Mouse (Mus musculus) thymus, postnatal 25 days (tissue): ENCODE data around the gene Vmn1r192.
"Not testable (repeated sequence)": the region's sequence is repeated elsewhere in the genome, so short reads cannot be mapped to it uniquely, and the experiment has no call there.

Experiments
- DNase-seq: peaks from one replicate; pipeline ENCODE4 v3.0.0; 2022

Vmn1r192 gene

GRCm38 (mm10) chr13:22191041-22191440, at the start of gene Vmn1r192:
Gene Vmn1r192 (minus strand): TSS chr13:22191141.
- DNase-seq = no peak

GRCm38 (mm10) chr13:22223060-22223459, 32.1 kb upstream of the Vmn1r192 start, which contains the start of gene Vmn1r193:
Gene Vmn1r193 (minus strand): TSS chr13:22223160.
- DNase-seq = not testable (repeated sequence)

DNA sequence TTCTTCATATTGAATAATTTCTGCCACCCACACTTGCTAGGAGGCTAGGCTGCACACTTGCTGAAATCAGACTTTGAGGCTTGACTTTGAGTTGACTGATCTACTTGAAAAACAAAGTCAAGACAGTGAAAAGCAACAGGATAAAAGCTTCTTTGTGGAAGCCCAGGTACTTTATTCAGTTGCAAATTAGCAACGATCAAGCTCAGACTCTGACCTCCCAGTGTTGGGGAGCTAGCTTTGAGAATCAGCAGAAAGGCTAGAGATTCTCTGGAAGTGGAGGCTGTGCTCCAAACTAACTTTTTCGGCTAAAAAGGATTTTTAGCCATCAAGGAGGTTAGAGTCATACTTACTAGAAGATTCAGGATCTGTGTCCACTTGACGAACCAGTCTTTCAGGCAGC, 1.8 kb upstream of the Vmn1r192 start:
- not testable (repeated sequence) for DNase-seq

DNA sequence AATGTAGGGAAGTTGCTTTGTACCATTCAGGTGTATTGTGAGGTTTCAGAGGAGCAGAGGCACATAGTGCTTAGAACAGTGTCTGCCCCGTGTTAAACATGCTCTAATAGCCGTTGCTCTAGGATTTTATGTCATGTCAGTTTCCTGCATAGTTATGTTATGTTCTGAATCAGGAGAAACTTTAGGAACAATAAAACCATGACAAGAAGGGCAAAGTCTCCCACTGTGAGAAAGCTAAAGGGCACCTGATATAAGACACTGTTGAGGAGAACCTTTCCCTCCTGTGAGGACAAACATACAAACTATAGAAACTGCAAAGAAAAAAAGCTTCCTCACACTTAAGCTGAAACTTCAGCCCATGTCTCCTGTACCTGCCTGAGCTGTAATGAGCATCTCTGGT, 556 bp downstream of the Vmn1r192 start:
- no peak for DNase-seq

DNA sequence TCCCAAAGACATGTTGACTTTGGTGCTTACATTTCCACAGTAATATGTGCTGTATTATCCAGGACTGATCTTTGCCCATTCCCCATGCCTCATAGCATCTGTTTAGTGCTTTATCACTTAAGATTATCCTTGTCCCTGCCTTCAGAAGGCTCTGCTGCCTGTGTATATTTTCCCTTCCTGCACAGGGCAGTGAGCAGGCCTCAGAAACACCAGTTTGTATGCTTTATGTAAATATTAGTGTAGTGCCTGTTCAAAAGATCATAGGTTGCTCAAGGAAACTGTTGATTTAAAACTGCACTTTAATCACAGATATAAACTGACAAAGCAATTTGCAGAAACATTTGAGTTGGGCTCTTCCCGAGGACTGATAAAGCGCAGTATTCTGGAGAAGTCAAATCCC, 1.6 kb downstream of the Vmn1r192 start:
- no peak for DNase-seq

- DNase-seq = no peak
Observed at GRCm38 (mm10) chr13:22183869-22184268, 7.1 kb downstream of the Vmn1r192 start, which contains the start of gene Vmn1r191. Gene Vmn1r191 (minus strand): TSS chr13:22183969.

- DNase-seq = no peak
Observed at GRCm38 (mm10) chr13:22168416-22168815, 22.5 kb downstream of the Vmn1r192 start.

DNA sequence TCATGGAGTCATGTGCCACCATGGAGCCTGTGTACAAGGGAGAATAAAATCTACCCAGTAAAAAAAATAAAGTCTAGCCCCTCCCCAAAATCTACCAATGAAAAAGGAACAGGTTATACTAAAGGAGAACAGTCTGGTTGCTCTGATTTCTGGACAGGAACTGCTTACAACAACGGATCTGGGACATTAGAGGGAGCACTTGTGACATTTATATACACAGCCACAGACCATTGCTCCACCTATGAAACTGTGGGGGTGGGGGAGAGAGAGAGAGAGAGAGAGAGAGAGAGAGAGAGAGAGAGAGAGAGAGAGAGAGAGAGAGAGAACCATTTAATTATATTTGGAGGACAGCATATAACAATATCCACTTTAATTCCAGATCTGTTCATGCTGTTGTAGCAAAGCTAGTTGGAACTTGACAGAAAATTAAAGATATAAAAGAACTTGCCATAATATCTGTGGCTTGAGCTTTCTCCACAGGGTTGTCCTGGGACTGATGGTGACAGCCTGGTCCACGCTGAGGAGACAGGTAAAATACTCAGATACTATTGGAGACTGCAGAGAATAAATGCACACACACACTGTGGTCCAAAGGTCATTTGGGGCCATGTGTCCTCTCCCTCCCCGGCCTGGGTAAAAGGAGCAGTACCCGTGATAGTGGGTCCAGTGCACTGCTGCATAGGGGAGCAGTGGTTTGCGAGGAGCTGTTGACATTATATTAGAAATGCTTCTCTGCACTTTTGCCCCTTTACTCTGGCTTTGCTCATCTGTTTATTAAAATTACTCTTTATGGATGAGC, 54.2 kb downstream of the Vmn1r192 start:
- DNase-seq = not testable (repeated sequence)
